8 mouse cellular contexts compared by ENCODE assay signal in the genomic region with DNA sequence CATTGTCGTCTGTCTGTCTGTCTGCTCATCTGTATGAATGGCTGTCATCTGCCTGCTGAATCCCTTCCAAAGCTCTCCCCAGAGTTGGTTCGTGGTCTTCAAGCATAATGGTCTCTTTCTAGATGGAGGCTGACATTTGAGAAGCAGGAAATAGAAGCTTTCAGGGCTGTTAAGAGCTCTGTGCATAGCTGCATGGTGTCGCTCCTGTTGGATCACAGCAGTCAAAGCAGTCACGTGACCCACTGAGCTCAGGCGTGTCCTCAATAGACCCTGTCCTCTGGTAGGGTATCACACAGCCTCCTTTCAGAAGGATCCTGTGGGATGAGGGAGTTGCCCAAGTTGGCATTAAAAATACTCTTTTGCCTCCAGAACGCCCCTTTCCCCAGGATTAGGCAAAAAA.
A peak's percentile ranks its signal among the peaks of the same experiment; 100 is the strongest.
DNase-seq lines count a peak whose midpoint lies in the region; ATAC-seq and TF ChIP-seq lines count a peak whose summit lies in the region.

No protein-coding gene starts in this region.

- H3K79me2 ChIP-seq in CH12.LX (replicated peaks; ENCODE audit: control insufficient read depth, extremely low read depth, insufficient read depth, poor library complexity, severe bottlenecking): no peaks in the 10 kb centered on the region

- no peak overlapping the region for H3K9ac ChIP-seq in heart, embryonic 12.5 days
- no peak overlapping the region for H3K9ac ChIP-seq in CH12.LX (ENCODE audit: insufficient read depth, low read depth)
- H3K9ac ChIP-seq in embryonic facial prominence, embryonic 12.5 days: no peak overlapping the region
- no peak overlapping the region for H3K9ac ChIP-seq in limb, embryonic 15.5 days

- no peak for TF ChIP-seq CTCF in CH12.LX (conservative IDR thresholded peaks at IDR 0.05 in 1 of 2, IDR thresholded peaks at IDR 0.05 in 1 of 2; ENCODE audit: low read depth in 2 of 2, low read length in 2 of 2)

- 47% methylated on average over 6 of the region's 6 CpGs for WGBS in heart, embryonic 10.5 days
- 40% methylated on average over 6 of the region's 6 CpGs for WGBS in heart, embryonic 12.5 days
- WGBS in embryonic facial prominence, embryonic 12.5 days: 13% methylated on average over 6 of the region's 6 CpGs
- WGBS in limb, embryonic 15.5 days: 20% methylated on average over 6 of the region's 6 CpGs

- H3K27me3 ChIP-seq in heart, embryonic 10.5 days (ENCODE audit: insufficient read depth, poor library complexity, severe bottlenecking): no peaks in the 10 kb centered on the region
- no peaks in the 10 kb centered on the region for H3K27me3 ChIP-seq in heart, embryonic 12.5 days (replicated peaks)
- H3K27me3 ChIP-seq in CH12.LX (replicated peaks): peaks cover 34% of the 10 kb centered on the region
- H3K27me3 ChIP-seq in embryonic facial prominence, embryonic 12.5 days: no peaks in the 10 kb centered on the region
- H3K27me3 ChIP-seq in limb, embryonic 15.5 days: no peaks in the 10 kb centered on the region

- H3K4me3 ChIP-seq in heart, embryonic 10.5 days: no peak overlapping the region
- H3K4me3 ChIP-seq in heart, embryonic 12.5 days: no peak overlapping the region
- no peak overlapping the region for H3K4me3 ChIP-seq in CH12.LX (replicated peaks in 1 of 3; ENCODE audit: low read depth in 2 of 3, low read length in 2 of 3, poor library complexity in 1 of 3)
- H3K4me3 ChIP-seq in embryonic facial prominence, embryonic 12.5 days: no peak overlapping the region
- no peak overlapping the region for H3K4me3 ChIP-seq in limb, embryonic 15.5 days

- dilution Hi-C loops in CH12.LX (cut with MboI; ENCODE audit: extremely low pct_ligation_motif_present, extremely low pct_unique_long_range_greater_than_20kb, low sequenced_read_pairs): no loop called here

- H3K4me1 ChIP-seq in heart, embryonic 10.5 days: peaks cover 14% of the 10 kb centered on the region
- H3K4me1 ChIP-seq in heart, embryonic 12.5 days (replicated peaks): peaks cover 11% of the 10 kb centered on the region
- no peaks in the 10 kb centered on the region for H3K4me1 ChIP-seq in CH12.LX (ENCODE audit: control insufficient read depth in 1 of 2, insufficient read depth in 2 of 2)
- H3K4me1 ChIP-seq in embryonic facial prominence, embryonic 12.5 days: peaks cover 17% of the 10 kb centered on the region
- peaks cover 26% of the 10 kb centered on the region for H3K4me1 ChIP-seq in limb, embryonic 15.5 days

- H3K27ac ChIP-seq in heart, embryonic 10.5 days: no peak overlapping the region
- H3K27ac ChIP-seq in heart, embryonic 12.5 days (ENCODE audit: poor library complexity, severe bottlenecking): no peak overlapping the region
- H3K27ac ChIP-seq in CH12.LX (ENCODE audit: insufficient read depth, low read depth): no peak overlapping the region
- no peak overlapping the region for H3K27ac ChIP-seq in embryonic facial prominence, embryonic 12.5 days
- peak overlapping the region; percentile 47; the same call in 1 of the 2 replicates for H3K27ac ChIP-seq in limb, embryonic 15.5 days

- no peaks in the 10 kb centered on the region for H3K9me3 ChIP-seq in heart, embryonic 10.5 days
- no peaks in the 10 kb centered on the region for H3K9me3 ChIP-seq in heart, embryonic 12.5 days (replicated peaks)
- no peaks in the 10 kb centered on the region for H3K9me3 ChIP-seq in CH12.LX (replicated peaks; ENCODE audit: low read length)
- H3K9me3 ChIP-seq in embryonic facial prominence, embryonic 12.5 days: no peaks in the 10 kb centered on the region
- H3K9me3 ChIP-seq in limb, embryonic 15.5 days: no peaks in the 10 kb centered on the region

- H3K36me3 ChIP-seq in heart, embryonic 10.5 days: no peaks in the 10 kb centered on the region
- H3K36me3 ChIP-seq in heart, embryonic 12.5 days: no peaks in the 10 kb centered on the region
- no peaks in the 10 kb centered on the region for H3K36me3 ChIP-seq in CH12.LX (replicated peaks in 1 of 2; ENCODE audit: control insufficient read depth in 1 of 2, insufficient read depth in 1 of 2, low read length in 1 of 2)
- no peaks in the 10 kb centered on the region for H3K36me3 ChIP-seq in embryonic facial prominence, embryonic 12.5 days
- H3K36me3 ChIP-seq in limb, embryonic 15.5 days: no peaks in the 10 kb centered on the region

- in situ Hi-C loops in CH12.LX (cut with MboI; ENCODE audit: low pct_ligation_motif_present, low pct_unique_long_range_greater_than_20kb, low sequenced_read_pairs): no loop called here

- no peak; the same call in 1 of the 2 replicates for ATAC-seq in heart, embryonic 12.5 days (ENCODE audit: insufficient number of reproducible peaks, low FRiP score)
- ATAC-seq in embryonic facial prominence, embryonic 12.5 days (ENCODE audit: insufficient number of reproducible peaks, insufficient read depth, low FRiP score, low TSS enrichment): peak; percentile 85
- ATAC-seq in limb, embryonic 15.5 days (ENCODE audit: insufficient number of reproducible peaks, low FRiP score, low TSS enrichment, low read depth): peak; percentile 86

- no peak for TF ChIP-seq EP300 in CH12.LX (IDR thresholded peaks at IDR 0.05; ENCODE audit: low read length)

- DNase-seq in heart, embryonic 10.5 days (ENCODE audit: low spot score): peak; percentile 73
- no peak for DNase-seq in CH12.LX (ENCODE audit: extremely low read depth)
- DNase-seq in urinary bladder, postnatal 25 days (ENCODE audit: low spot score): no peak
- no peak for DNase-seq in testis, postnatal 14 days (ENCODE audit: low spot score)
- no peak for DNase-seq in thymus, postnatal 25 days

- H3K4me2 ChIP-seq in heart, embryonic 12.5 days: no peak overlapping the region
- no peak overlapping the region for H3K4me2 ChIP-seq in CH12.LX (ENCODE audit: insufficient read depth, low read depth, poor library complexity, severe bottlenecking)
- H3K4me2 ChIP-seq in embryonic facial prominence, embryonic 12.5 days (replicated peaks): peak overlapping the region; percentile 10; the same call in 1 of the 2 replicates
- peak overlapping the region; percentile 32 for H3K4me2 ChIP-seq in limb, embryonic 15.5 days

- no peak for TF ChIP-seq RAD21 in CH12.LX (IDR thresholded peaks at IDR 0.05; ENCODE audit: low read depth, low read length)

- TF ChIP-seq POLR2A in CH12.LX (IDR thresholded peaks at IDR 0.05; ENCODE audit: low read depth, low read length): no peak

TF ChIP-seq in CH12.LX, 34 proteins besides CTCF, POLR2A, EP300 and RAD21:
- TF ChIP-seq ZKSCAN1 (IDR thresholded peaks at IDR 0.05; ENCODE audit: borderline replicate concordance, low read depth, low read length) (no peak), MXI1 (IDR thresholded peaks at IDR 0.05; ENCODE audit: low read depth, low read length) (no peak), PAX5 (IDR thresholded peaks at IDR 0.05; ENCODE audit: low read length) (no peak), TCF12 (IDR thresholded peaks at IDR 0.05; ENCODE audit: low read depth, low read length) (no peak), ETS1 (conservative IDR thresholded peaks at IDR 0.05; ENCODE audit: low read depth, low read length) (no peak), MYC (IDR thresholded peaks at IDR 0.05; ENCODE audit: low read depth, low read length) (no peak), MAX (IDR thresholded peaks at IDR 0.05; ENCODE audit: low read length) (no peak), BHLHE40 (IDR thresholded peaks at IDR 0.05; ENCODE audit: low read depth, low read length) (peak; percentile 27; the same call in 1 of the 2 replicates), USF2 (conservative IDR thresholded peaks at IDR 0.05; ENCODE audit: low read depth, low read length) (peak; percentile 20; the same call in 1 of the 2 replicates), CHD2 (IDR thresholded peaks at IDR 0.05; ENCODE audit: low read length) (no peak), KAT2A (IDR thresholded peaks at IDR 0.05; ENCODE audit: insufficient replicate concordance, low read length) (no peak), TBP (conservative IDR thresholded peaks at IDR 0.05; ENCODE audit: low read depth, low read length) (no peak), CHD1 (IDR thresholded peaks at IDR 0.05; ENCODE audit: low read depth, low read length) (no peak), SIN3A (IDR thresholded peaks at IDR 0.05; ENCODE audit: low read length) (no peak), IRF4 (IDR thresholded peaks at IDR 0.05; ENCODE audit: low read depth, low read length) (no peak), POLR2AphosphoS2 (IDR thresholded peaks at IDR 0.05; ENCODE audit: low read depth, low read length) (no peak), RCOR1 (conservative IDR thresholded peaks at IDR 0.05; ENCODE audit: low read depth, low read length) (no peak), JUND (conservative IDR thresholded peaks at IDR 0.05; ENCODE audit: low read depth, low read length) (no peak), JUN (IDR thresholded peaks at IDR 0.05; ENCODE audit: insufficient read depth, low read depth, low read length) (no peak), USF1 (IDR thresholded peaks at IDR 0.05; ENCODE audit: low read depth, low read length) (peak; percentile 32; the same call in 1 of the 2 replicates)

Comparison
In these comparisons a context has a peak if more than half of its experiments do, and no peak if none do; other contexts are left out.
1. H3K4me2 ChIP-seq: peak in embryonic facial prominence, embryonic 12.5 days (single experiment) and limb, embryonic 15.5 days (single experiment); none in heart, embryonic 12.5 days (single experiment) and CH12.LX (single experiment).